Mouse (Mus musculus) adrenal gland, postnatal 25 days (tissue): ENCODE data around the gene Aqp7. TPM values are rescaled to one million over a fixed set of nuclear protein-coding genes. Genes with fewer than 3 reads are reported as not detected.
A peak's percentile ranks its signal among the peaks of the same experiment; 100 is the strongest.

Experiments used
- DNase-seq: peaks from one replicate; pipeline ENCODE4 v3.0.0; 2021; ENCODE audit warnings: mixed read lengths
- total RNA-seq: library from RNA; stranded (reverse); gene quantifications from 2 replicates; pipeline ENCODE4 v1.2.3, GENCODE M21; 2021

Gene Aqp7
- total RNA-seq, 1 experiment from 2014 or later: 20.6 TPM

- DNase-seq: no peak
Measured at GRCm38 (mm10) chr4:41057361-41057760, 9.4 kb upstream of the Aqp7 start.

DNA sequence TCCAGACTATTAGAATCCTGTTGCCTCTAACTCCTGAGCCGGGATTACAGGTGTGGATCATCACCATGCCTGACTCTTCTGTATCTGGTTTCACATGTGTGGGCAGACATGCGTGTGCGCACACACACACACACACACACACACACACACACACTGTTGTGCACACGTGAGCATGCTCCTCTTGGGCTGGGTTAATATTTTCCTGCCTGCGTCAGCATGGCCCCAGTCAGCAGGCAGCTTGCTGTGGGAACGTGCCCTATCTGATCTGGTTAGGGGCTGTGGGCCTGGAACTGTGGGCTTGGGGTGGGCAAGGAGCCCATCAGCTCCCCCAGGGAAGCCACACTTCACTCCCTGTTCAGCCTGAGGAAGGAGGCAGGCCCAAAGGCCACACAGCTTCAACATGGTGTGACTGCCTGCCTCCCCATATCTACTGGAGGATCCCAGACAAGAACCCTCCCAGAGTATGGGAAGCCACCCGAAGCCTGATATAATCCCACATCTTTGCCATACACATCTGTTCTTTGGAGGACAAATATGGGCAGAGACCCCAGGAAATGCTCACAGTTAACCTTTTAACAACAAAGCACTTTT is 8.9 kb upstream of the Aqp7 start:
- no peak for DNase-seq

GRCm38 (mm10) chr4:41056253-41056652 is 8.3 kb upstream of the Aqp7 start:
- DNase-seq: no peak

GRCm38 (mm10) chr4:41055111-41055510 is 7.2 kb upstream of the Aqp7 start:
- no peak for DNase-seq

- no peak for DNase-seq
Measured at GRCm38 (mm10) chr4:41051781-41052180, 3.8 kb upstream of the Aqp7 start.

DNA sequence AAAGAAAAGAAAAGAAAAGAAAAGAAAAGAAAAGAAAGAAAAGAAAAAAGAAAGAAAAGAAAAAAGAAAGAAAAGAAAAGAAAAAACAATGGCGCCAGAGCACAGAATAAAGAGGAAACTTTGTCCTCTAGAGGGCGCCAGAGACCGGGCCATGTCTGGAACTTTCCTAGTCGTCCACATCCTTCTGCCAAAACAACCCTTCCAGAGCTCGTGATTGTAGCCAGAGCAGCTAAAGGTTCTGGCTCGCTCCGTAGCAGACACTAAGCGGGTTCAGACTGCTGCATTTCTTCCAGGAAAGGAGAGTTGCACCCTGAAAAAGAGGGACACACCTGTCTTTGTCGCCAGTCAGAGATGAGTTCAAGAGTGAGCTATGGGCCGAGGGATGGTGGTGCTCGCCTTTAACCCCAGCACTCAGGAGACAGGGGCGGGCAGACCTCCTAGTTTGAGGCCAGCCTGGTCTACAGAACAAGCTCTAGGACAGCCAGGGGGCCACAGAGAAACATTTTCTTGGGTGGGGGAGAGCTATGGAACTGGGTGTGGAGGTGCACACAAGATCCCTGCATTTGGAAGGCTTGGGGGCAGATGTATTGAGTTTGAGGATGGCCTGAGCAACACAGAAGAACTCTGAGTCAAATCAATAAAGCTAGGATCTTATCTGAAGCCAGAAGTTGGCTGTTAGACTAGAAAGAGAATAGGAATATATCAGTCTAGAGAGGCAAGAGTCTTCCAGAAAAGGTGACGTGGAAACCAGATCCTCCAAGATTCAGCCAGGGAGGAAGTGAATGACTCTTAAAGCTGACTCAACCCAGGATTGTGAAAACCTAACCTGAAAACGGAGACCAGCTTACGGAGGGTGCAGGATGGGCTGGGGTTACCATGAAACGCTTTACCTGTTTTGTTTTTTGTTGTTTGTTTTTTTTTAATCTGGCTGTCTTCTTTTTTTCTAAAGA is 3.1 kb upstream of the Aqp7 start:
- peak; percentile 84 for DNase-seq

- DNase-seq: no peak
Measured at GRCm38 (mm10) chr4:41048926-41049325, 987 bp upstream of the Aqp7 start.

DNA sequence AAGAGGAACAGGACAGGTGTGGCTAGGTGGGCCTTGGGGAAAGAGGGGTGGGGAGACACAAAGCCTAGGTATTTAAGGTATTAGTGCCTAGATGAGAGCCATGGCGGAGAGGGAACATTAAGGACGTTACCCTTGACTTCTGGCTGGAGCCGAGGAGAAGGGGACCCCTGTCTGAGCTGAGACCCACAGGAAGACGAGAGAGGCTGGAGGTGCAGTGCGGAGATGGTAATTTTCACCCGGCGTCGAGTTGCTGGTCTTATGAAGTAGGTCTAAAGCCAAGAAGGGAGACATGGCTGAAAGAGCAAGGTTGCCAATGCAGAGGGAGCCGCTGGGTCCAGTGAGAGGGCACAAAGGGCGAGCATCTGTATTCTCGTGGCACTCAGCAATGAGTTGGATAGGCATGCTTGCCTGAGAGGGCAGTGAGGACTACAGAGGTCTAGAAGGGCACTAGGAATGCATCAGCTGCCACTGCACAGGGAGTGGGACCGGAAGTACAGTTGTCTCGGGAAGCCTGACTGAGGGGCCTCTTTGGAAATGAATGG is 1.6 kb downstream of the Aqp7 start:
- no peak for DNase-seq

DNA sequence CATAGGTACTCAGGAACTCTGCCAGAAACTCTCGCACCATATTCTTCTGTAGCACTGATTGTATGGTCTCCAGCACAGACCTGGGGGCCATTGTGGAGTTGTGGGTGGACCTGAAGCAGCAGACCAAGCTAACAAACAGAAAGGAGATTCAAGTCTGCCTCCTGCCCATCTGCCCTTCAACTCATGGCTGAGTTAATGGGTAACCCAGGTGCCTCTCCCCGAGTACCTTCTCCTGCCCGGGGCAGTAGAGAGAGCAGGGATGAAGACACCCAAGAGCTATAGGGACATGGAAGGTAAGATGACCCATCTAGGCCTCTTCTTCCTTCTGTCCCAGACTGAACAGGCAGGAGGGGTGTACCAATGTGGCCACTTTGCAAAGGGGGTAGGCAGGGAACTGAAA is 2.7 kb downstream of the Aqp7 start:
- no peak for DNase-seq

DNA sequence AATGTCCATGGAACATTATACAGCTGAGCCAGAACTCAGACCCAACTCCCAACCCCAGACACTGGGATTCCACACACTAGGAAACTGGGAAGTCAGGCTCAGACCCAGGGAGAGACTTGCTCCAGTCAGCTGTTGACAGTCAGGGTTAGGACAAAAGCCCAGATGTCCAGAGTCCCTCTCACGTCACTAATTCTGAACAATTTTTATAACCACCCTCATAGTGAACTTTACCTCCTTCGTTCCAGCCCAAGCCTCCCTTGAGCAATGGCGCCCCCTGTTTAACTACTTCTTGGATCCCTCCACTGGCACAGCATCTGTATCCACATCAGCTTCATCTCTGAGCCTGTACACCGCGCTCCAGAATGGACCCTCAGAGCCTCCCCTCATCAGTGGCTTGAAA is 4.0 kb downstream of the Aqp7 start:
- no peak for DNase-seq

GRCm38 (mm10) chr4:41042880-41043279 is 5.1 kb downstream of the Aqp7 start:
- no peak for DNase-seq

GRCm38 (mm10) chr4:41040983-41041382 is 7.0 kb downstream of the Aqp7 start:
- DNase-seq: no peak

DNA sequence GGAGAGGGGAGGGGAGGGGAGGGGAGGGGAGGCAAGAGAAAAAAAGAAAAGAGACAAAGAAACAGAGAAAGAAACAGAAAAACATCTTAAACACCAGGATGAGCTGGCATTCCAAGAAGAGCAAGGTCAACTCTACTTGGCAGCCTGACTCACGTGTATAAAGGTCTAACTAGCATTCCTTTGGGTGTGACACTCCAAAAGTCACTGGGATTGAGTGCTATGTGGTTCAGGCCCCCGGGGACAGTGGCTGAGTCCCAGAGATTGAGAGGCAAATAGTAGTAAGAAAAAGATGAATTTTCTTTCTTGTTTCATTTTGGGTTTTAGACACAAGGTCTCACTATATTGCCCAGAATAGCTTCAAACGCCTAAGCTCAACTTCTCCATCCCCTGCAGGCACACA is 10.0 kb downstream of the Aqp7 start:
- peak; percentile 36 for DNase-seq

DNA sequence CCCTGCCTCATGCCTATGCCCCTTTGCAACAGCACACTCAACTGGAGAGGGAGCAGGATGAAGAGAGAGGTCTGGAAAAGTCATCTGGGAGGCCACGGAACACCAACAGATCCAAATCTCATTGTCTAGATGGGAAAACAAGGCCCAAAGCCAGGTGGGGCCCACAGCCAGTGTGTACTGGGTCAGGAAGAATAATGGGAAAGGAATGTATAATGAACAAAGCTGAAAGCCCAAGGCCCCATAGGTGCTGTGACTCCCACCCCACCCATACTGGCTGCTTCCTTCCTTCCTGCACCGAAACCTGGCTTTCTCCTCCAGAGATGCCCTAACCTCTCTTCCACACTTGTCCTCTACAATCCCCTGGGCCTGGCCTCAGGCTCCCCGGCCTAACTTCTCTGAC is 16.7 kb downstream of the Aqp7 start:
- no peak for DNase-seq

DNA sequence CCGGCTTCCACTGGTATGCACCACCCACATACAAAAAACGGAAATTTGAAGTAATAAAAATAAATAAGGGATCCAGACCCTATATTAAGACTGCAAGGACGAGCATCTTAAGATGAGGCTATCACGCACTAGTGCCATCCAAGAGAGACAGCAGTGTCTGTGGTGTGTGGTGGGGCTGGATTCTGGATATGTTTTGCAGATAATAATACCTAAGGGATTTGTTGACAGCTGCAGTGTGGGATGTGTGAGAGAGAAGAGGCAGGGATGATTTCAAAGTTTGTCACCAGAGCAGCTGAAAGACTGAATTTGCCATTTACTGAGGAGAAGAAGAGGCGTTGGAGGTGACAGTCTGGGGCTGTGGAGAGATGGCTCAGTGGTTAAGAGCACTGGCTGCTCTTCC is 18.6 kb downstream of the Aqp7 start:
- no peak for DNase-seq

GRCm38 (mm10) chr4:41028272-41028671 is 19.7 kb downstream of the Aqp7 start:
- DNase-seq: no peak

- no peak for DNase-seq
Measured at GRCm38 (mm10) chr4:41027872-41028271, 20.1 kb downstream of the Aqp7 start.

DNA sequence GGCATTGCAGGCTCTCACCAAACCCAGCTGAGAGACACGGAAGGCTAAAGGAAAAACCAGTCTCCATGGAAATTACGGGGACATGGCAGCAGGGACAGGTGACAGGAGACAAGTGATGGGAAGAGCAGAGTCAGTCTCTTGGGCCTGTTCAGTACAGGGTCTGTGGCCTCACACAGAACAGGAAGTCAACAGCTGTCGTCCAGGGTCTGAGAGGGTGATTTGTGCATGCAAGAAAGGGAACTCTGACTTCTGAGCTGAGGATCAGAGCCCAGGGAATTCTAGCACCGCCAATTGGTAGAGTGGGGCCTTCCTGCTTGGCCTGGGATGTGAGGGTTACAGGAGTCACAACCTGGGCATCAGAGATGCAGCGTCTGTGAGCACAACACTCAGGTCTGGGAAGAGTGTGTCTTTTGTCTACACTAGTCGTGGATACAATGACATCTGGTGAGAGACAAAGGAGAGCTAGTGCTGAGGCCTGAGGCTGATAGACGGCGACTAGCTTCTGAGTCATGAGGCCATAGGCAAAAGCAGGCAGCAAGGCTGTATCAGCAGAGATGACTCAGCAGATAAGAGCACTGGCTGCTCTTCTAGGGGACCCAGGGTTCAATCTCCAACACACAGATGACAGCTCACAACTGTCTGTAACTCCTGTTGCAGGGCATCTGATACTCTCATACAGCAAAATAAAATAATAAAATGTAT is 21.7 kb downstream of the Aqp7 start:
- DNase-seq: no peak

DNA sequence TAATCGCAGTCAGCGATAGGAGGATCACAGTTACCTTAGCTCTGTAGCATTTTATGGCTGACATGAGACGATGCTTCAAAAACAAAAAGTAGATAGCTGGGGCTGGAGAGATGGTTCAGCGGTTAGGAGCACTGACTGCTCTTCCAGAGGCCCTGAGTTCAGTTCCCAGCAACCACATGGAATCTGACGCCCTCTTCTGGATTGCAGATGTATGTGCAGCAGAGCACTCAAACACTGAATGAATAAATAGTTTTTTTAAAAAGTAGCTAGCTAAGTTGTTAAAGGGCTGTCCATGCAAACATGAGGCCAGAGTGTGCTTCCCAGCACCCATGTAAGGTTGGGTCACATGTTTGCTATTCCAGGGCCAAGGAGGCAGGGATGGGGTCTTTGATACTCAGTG is 26.8 kb downstream of the Aqp7 start:
- DNase-seq: no peak

- DNase-seq: no peak
Measured at GRCm38 (mm10) chr4:41015798-41016197, 32.1 kb downstream of the Aqp7 start.

- no peak for DNase-seq
Measured at GRCm38 (mm10) chr4:41013351-41013750, 34.6 kb downstream of the Aqp7 start.

DNA sequence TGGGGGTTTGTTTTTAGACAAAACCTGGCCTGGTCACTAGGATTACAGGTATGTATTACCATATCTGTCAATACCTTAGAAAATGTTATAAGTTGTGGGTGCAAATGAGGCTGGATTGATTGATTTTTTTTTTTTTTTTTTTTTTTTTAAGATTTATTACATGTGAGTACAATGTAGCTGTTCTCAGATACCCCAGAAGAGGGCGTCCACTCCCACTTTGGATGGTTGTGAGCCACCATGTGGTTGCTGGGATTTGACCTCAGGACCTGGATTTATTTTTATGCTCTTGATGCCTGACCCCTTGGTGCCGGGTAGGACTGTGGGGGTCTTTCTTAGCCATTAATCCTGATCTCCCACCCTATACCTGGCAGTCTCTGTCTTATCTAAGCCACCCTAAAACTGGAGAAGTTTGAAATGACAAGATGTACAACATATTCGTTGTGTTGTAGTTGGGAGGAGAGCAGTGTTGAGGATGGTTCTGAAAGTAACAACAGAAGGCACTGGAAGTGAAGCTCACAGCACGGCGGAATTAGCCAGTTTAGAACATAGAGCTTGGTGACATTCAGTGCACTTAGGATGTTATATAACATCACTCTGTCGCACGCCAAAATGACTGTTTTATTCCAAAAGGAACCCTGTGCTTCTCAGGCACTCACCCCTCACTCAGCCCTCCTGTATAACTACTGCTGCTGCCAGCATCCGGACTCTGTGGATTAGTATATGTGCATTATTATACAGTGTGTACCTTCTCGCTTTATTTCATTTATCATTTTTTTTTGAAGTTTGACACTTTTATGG is 46.9 kb downstream of the Aqp7 start:
- no peak for DNase-seq
